Mouse (Mus musculus) urinary bladder, postnatal 14 days (tissue): ENCODE results near the gene Spag6.

ENCODE experiments used
- DNase-seq: peaks from one replicate; pipeline ENCODE4 v3.0.0; 2021; ENCODE audit warnings: low spot score

The Spag6 gene

DNA sequence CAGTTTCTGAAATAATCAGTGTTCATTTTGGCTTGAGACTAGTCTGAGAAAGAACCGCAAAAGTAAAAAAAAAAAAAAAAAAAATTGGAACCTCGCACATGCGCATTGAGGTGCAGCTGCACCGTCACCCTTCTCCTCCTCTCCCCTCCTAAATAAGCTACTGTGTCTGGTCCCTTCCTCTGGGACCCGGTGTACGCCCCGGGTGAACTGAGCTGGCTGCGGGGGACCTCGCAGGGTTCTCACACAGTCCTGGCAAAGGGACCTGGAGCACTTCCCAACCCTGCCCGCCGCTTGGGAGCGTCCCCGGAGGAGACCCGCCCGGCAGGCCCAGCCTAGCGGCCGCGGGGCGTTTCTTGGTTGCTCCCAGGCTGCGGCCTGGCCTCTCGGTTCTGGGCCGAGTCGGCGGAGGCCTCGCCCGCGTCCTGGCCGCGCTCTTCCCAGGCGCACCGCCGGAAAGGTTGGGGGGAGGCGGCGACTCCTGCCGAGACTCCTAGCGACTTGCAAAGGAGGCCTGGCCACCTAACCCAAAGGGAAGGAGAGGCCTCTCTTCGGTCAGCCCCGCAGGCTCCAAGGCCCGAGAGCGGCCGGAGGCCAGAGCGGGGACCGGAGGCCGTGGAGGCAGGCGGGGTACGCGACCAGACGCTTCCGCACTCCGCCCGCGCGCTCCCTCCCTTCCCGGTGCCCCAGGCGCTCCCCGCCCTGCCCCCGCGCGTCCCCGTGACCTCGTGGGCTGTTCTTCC lies at the start of gene Spag6:
Gene Spag6 (plus strand): TSS at position 162 of the 740 bp plus-strand sequence.
- peak; percentile 67 for DNase-seq

DNA sequence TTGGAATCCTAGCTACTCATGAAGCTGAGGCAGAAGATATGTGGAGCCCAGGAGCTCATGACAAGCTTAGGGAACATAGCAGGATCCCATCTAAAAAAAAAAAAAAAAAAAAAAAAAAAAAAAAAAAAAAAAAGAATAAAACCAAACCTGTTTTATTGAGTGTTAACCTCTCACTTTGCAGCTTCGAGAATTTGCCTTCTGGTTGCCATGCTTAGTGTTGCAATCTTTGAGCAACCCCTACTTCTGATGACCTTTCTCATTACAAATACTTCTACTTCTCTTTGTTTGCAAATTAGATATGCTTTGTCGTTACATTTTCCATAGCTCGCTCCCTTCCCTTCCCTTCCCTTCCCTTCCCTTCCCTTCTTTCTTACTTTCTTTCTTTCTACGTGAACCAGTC lies 45.3 kb upstream of the Spag6 start:
- DNase-seq: no peak

- DNase-seq: no peak
Measured at GRCm38 (mm10) chr2:18654821-18655220, 39.0 kb upstream of the Spag6 start.

DNA sequence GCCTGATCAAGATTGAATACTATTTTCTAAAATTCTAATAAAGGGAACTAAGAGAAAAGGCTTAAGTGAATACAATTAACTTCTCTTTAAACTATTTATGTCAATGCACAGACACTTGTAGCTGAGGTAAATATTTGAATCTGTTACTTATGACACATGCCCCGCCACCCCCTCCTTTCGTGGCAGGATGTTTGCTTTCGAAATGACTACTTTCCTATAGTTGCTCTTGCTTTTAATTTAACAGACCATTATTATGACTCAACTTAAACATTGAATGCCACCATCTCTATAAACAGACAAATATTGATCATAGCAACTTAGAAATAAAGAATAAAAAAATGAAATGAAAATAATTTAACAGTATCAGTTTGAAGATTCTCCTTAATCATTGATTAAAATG lies 29.8 kb upstream of the Spag6 start:
- no peak for DNase-seq

DNA sequence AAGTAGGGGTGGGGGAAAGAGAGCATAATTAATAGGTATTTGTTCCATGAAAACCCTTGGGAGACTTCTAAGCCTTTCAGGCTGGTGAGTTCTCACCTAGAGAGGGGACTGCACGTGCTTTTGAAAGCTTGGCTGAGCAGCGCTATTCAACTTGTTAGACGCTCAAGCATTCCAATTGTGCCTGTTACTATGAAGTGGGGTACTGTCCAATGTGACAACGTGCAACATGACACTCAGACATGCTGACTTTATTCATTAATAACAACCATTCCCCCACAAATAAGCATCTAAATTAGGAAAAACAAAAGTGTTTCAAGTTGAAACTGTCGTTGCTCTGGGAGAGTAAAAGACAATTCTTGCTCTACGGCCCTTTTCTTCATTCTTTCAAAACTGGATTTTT lies 22.8 kb upstream of the Spag6 start:
- DNase-seq: no peak

- DNase-seq: peak; percentile 95
Measured at GRCm38 (mm10) chr2:18672133-18672765, 21.6 kb upstream of the Spag6 start, which contains the start of gene Commd3. TSS of gene Commd3 (plus strand) at chr2:18672384.

GRCm38 (mm10) chr2:18672766-18673164 lies 21.1 kb upstream of the Spag6 start:
- no peak for DNase-seq

DNA sequence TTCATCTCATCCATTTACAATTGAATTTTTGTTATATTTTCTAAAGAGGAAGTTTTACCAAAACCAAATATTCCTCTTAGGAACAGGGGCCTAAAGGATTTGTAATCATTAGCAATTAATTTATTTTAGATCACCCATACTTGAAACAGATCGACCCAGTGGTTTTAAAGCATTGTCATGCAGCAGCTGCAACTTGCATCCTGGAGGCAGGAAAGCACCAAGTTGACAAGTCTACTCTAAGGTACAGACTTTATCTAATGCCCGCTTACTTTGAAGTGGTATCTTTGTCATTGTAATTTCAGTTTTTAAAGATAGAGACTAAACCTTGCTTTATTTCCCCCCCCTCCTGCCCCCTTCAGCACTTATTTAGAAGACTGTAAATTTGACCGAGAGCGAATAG lies 20.1 kb upstream of the Spag6 start:
- no peak for DNase-seq

- DNase-seq: no peak
Measured at GRCm38 (mm10) chr2:18674193-18674902, 19.5 kb upstream of the Spag6 start.

DNA sequence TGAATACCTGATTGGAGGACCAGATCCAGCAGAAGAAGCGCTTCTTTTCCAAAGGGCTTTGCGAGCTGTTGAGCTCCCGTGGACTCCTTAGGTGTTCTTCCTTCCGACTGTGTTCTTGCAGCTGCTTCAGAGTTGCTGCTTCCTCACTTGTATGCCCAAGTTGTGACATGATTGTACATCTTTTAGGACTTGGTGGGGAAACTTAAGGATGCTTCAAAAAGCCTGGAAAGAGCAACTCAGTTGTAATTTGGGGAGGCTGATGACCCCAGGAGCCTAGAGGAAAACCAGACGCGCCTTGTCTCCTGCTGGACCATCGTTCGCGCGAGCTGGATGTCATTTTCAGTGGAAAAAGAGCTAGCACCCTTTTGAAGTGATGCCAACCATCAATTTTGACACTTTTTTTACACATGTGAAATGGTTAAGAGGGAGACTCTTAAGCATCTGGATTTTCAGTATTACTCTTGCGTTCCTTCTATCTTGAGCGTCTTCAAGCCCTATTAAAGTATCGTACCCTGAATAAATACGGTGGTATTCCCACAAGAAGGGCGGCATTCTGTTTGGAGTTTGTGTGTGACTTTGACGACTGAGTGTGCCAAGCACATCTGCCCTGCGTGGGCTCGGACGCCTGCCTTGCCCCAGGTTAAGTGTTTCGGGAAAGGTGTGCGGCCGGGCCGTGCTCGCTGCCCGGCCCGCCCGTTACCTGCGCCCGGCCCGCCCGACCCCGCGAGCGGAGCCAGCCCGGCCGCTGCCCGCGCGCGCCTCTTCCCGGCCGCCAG lies 18.0 kb upstream of the Spag6 start:
- no peak for DNase-seq

DNA sequence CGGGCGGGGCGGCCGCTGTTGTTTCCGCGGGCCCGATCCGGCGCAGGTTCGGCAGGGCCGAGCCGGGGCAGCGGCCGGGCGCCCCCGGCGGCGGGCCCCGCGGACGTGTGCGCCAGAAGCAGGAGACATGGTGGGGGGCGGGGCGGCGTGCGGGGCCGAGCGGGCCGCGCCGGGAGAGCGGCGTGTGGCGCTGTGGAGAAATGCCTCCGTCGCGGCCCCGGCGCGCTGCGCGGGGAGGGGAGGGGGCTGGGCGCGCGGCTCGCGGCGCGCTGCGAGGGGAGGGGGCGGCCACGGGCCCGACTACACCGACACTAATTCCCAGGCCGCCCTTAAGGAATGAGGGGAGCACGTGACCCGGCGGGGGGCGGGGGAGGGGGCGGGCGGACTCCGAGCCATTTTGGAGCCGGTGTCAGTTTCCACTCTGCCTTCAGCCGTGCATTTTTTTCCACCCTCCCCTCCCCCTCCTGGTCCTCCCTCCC lies 17.3 kb upstream of the Spag6 start:
- DNase-seq: peak; percentile 71

- peak; percentile 63 for DNase-seq
Measured at GRCm38 (mm10) chr2:18676936-18677491, 16.8 kb upstream of the Spag6 start, which contains the start of gene Bmi1. TSS of gene Bmi1 (plus strand) at chr2:18677018.

DNA sequence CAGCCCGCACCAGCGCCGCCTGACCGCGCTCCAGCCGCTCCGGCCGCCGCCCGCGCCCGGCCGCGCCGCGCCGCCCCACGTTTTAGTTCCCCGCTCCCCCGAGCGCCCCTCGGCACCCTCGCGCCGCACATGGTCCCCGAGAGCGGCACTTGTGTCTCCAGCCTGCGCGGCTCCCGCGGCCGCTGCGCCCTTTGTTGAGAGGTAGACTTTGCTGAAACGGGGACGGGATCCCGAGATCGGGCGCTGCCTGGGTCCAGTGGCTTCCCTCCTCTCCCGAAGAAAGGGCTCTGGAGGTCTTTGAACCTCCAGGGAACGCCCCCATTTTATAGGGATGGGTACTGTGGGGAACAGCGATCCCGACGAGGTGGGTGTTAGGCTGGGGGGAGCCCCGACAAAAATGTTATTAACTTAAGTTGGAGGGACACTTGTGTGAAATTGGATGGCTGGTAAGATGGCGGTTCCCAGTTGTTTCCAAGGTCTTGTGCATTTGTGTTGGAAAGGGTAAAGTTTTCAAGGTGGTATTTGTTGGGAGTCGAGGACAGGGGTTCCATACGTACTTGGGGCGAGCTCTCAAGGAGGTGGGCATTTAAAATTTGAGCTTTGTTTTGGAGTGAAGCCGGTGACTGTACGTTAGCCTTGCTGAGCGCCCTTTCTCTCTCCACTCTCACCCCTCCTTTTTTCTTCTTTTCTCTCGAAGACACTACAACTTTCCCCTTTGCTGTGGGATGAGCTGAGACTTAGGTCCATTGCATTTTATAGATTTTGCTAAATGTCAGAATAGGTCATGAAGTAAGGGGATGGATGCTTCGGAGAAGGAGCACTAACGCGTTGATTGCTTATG lies 16.0 kb upstream of the Spag6 start:
- peak; percentile 51 for DNase-seq

DNA sequence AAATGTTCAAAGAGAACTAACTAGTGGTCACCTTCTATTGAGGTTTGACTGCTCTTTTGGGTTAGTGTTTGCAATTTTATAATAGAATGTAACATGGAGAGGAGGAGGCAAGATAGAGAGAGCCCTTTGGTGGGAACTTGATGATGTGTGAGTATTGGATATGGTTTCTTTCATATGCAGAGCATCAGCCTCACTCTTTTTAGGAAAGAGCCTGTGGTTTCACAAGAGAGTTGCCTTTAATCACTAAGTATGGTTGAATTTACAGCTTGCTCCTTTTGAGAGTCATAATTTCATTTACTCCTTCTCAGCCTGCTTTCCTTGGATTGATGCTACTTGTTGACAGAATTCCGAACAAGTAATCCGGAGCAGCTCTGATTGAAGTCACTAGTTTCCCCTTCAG lies 14.1 kb upstream of the Spag6 start:
- DNase-seq: no peak

GRCm38 (mm10) chr2:18680501-18680900 lies 13.3 kb upstream of the Spag6 start:
- DNase-seq: no peak

DNA sequence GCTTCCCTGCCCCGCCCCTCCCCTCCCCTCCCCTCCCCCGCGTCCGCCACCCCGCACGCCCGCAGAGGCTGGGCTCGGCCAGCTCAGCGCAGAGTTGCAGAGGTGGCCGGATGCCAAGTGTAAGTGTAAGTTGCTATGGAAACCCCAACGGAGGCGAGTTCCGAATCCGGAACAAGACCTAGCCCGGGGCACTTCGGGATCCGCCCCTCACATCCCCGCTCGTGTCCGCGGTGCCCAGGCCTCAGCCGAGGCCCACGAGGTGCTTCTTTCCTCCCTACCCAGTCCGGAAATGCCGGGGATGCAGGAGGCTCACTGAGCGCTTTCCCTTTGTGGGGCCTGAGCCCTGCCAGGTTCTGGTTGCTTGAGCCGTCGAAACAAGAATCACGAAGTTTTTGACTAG lies 12.9 kb upstream of the Spag6 start:
- DNase-seq: peak; percentile 40

DNA sequence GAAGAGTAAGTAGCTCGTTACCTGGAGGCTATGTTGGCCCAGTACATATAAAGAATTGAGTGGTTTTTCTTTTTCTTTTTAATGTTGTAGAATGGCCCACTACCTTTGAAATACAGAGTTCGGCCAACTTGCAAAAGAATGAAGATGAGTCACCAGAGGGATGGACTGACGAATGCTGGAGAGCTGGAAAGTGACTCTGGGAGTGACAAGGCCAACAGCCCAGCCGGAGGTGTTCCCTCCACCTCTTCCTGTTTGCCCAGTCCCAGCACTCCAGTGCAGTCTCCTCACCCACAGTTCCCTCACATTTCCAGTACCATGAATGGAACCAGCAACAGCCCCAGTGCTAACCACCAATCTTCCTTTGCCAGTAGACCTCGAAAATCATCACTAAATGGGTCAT lies 9.8 kb upstream of the Spag6 start:
- DNase-seq: no peak

DNA sequence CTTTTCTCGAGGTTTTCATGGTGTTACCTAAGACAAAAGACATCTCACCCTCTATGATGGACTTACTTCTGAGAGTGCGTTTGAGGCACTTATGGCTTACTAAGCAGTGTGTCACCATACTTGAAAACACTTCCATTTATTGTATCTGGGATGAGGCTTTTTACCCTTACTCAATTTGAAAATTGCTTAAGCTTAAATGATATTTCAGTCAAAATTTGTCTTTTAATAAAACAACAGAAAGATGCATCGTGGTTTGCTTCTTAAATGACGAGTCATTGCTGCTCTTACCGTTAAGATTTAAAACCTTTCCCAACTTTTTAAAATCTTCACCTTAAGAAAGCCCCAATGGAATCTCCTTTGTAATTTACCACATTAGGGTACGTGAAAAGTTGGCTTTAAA lies 7.4 kb upstream of the Spag6 start:
- no peak for DNase-seq

GRCm38 (mm10) chr2:18686826-18687519 lies 6.9 kb upstream of the Spag6 start:
- no peak for DNase-seq

DNA sequence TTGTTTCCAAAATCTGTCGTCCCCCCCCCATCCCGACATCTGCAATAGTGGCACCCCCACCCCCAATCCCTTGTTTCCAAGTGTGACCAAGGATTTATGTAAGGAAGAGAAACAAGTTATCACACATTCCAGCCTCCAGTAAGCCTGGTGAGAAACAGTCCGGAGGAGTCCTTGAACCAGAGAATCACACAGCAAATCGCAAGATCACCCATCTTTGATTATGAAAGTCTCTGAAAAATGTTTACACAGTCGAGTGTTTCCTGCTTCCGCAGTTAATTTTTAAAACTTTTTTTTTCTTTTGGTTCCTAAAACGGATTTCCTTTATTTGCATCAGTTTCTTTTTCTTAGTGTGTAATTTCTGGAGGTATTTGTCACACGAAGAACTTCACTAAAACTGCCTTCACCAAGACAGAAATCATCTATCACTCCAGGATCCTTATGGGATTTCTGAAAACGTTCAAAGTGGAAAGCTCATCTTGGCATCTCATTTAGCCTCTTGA lies 6.1 kb upstream of the Spag6 start:
- DNase-seq: no peak
